Comparison of ENCODE assay signal across 8 mouse cellular contexts in genomic region chr13:24638371-24639214, GRCm38 (mm10). TPM values are rescaled to one million over a fixed set of nuclear protein-coding genes. Genes with fewer than 3 reads are reported as not detected.
A peak's percentile ranks its signal among the peaks of the same experiment; 100 is the strongest.
DNase-seq lines count a peak whose midpoint lies in the region; ATAC-seq and TF ChIP-seq lines count a peak whose summit lies in the region.

No protein-coding gene starts in this region.

- no peaks in the 10 kb centered on the region for H3K9me3 ChIP-seq in forebrain, postnatal 0 days (ENCODE audit: low read length)
- H3K9me3 ChIP-seq in hindbrain, embryonic 16.5 days (ENCODE audit: control insufficient read depth, low read length), result no peaks in the 10 kb centered on the region
- H3K9me3 ChIP-seq in limb, embryonic 14.5 days (ENCODE audit: control insufficient read depth, low read length), result no peaks in the 10 kb centered on the region

- no peaks in the 10 kb centered on the region for H3K27me3 ChIP-seq in forebrain, postnatal 0 days (ENCODE audit: insufficient read depth, low read length)
- H3K27me3 ChIP-seq in hindbrain, embryonic 16.5 days (replicated peaks; ENCODE audit: control insufficient read depth, insufficient read depth, low read length), result no peaks in the 10 kb centered on the region
- H3K27me3 ChIP-seq in limb, embryonic 14.5 days (ENCODE audit: control insufficient read depth, insufficient read depth, low read length), result peaks cover 8% of the 10 kb centered on the region; the same call in 1 of the 2 replicates
- no peaks in the 10 kb centered on the region for H3K27me3 ChIP-seq in testis, adult 2 months (ENCODE audit: control insufficient read depth, insufficient read depth, low read length)

- peak; percentile 85 for ATAC-seq in forebrain, postnatal 0 days
- peak; percentile 79 for ATAC-seq in hindbrain, embryonic 16.5 days
- ATAC-seq in limb, embryonic 14.5 days (ENCODE audit: low FRiP score, low read depth), result peak; percentile 38; the same call in 1 of the 2 replicates

- 1% methylated on average over 62 of the region's 66 CpGs for WGBS in forebrain, postnatal 0 days
- WGBS in hindbrain, embryonic 16.5 days, result under 1% methylated on average over 55 of the region's 66 CpGs
- under 1% methylated on average over 47 of the region's 66 CpGs for WGBS in limb, embryonic 14.5 days

- no peak for TF ChIP-seq POLR2A in limb, embryonic 14.5 days (IDR thresholded peaks at IDR 0.05; ENCODE audit: borderline replicate concordance, extremely low read depth, insufficient read depth, insufficient read length)
- no peak for TF ChIP-seq POLR2A in testis, adult 2 months (IDR thresholded peaks at IDR 0.05; ENCODE audit: control insufficient read depth, low read depth, low read length)

- peak overlapping the region; percentile 87 for H3K4me2 ChIP-seq in forebrain, postnatal 0 days (ENCODE audit: low read depth)
- H3K4me2 ChIP-seq in hindbrain, embryonic 16.5 days (ENCODE audit: low read length), result peak overlapping the region; percentile 88
- peak overlapping the region; percentile 100 for H3K4me2 ChIP-seq in limb, embryonic 14.5 days (replicated peaks; ENCODE audit: low read depth, low read length, severe bottlenecking)

- DNase-seq in heart, adult 18-20 months, result peak; percentile 26 to 61
- DNase-seq in heart, adult 8-10 months (ENCODE audit: low spot score), result no peak
- peak; percentile 47 for DNase-seq in adrenal gland, adult 2 months
- DNase-seq in forebrain, postnatal 0 days, result peak; percentile 79
- no peak for DNase-seq in limb, embryonic 14.5 days (ENCODE audit: low spot score)
- DNase-seq in naive thymus-derived CD4-positive, alpha-beta T cell, adult 2 months (ENCODE audit: low read depth), result peak; percentile 78

- H3K4me1 ChIP-seq in forebrain, postnatal 0 days (ENCODE audit: insufficient read depth), result peaks cover 16% of the 10 kb centered on the region; the same call in 1 of the 2 replicates
- H3K4me1 ChIP-seq in hindbrain, embryonic 16.5 days (ENCODE audit: control insufficient read depth, insufficient read depth, low read depth, low read length), result peaks cover 16% of the 10 kb centered on the region
- peaks cover 9% of the 10 kb centered on the region for H3K4me1 ChIP-seq in limb, embryonic 14.5 days (ENCODE audit: control insufficient read depth, insufficient read depth, low read length)
- H3K4me1 ChIP-seq in testis, adult 2 months (ENCODE audit: control insufficient read depth, insufficient read depth, low read length), result peaks cover 12% of the 10 kb centered on the region

- peak; percentile 16; the same call in 1 of the 2 replicates for TF ChIP-seq CTCF in forebrain, postnatal 0 days (IDR thresholded peaks at IDR 0.05; ENCODE audit: low read depth)
- TF ChIP-seq CTCF in testis, adult 2 months (IDR thresholded peaks at IDR 0.05; ENCODE audit: control insufficient read depth, insufficient read depth, insufficient replicate concordance, low read depth, low read length), result no peak

- peak overlapping the region; percentile 78 for H3K9ac ChIP-seq in forebrain, postnatal 0 days
- peak overlapping the region; percentile 84 for H3K9ac ChIP-seq in hindbrain, embryonic 16.5 days (ENCODE audit: low read depth, low read length)
- H3K9ac ChIP-seq in limb, embryonic 14.5 days (ENCODE audit: low read depth, low read length, severe bottlenecking), result peak overlapping the region; percentile 64

- peak overlapping the region; percentile 84 for H3K27ac ChIP-seq in forebrain, postnatal 0 days (ENCODE audit: low read depth, low read length)
- H3K27ac ChIP-seq in hindbrain, embryonic 16.5 days (ENCODE audit: low read depth, low read length), result peak overlapping the region; percentile 87
- H3K27ac ChIP-seq in limb, embryonic 14.5 days (replicated peaks; ENCODE audit: low read depth, low read length), result no peak overlapping the region
- no peak overlapping the region for H3K27ac ChIP-seq in testis, adult 2 months (ENCODE audit: control insufficient read depth, insufficient read depth, low read depth, low read length)

- peak overlapping the region; percentile 64 for H3K4me3 ChIP-seq in forebrain, postnatal 0 days (ENCODE audit: low read depth, low read length)
- peak overlapping the region; percentile 77 for H3K4me3 ChIP-seq in hindbrain, embryonic 16.5 days (ENCODE audit: low read length)
- peak overlapping the region; percentile 62 for H3K4me3 ChIP-seq in limb, embryonic 14.5 days (replicated peaks; ENCODE audit: low read length)
- H3K4me3 ChIP-seq in testis, adult 2 months (ENCODE audit: control insufficient read depth, low read depth, low read length), result peak overlapping the region; percentile 84

- no peaks in the 10 kb centered on the region for H3K36me3 ChIP-seq in forebrain, postnatal 0 days (ENCODE audit: insufficient read depth)
- H3K36me3 ChIP-seq in hindbrain, embryonic 16.5 days (ENCODE audit: control insufficient read depth, insufficient read depth, low read length), result no peaks in the 10 kb centered on the region
- no peaks in the 10 kb centered on the region for H3K36me3 ChIP-seq in limb, embryonic 14.5 days (ENCODE audit: control insufficient read depth, insufficient read depth, low read length)
- no peaks in the 10 kb centered on the region for H3K36me3 ChIP-seq in testis, adult 2 months (ENCODE audit: control insufficient read depth, insufficient read depth, low read length)

RNA-seq across cellular contexts. Expression of gene Ripor2, which starts 56.6 kb away (rescaled TPM):
- 10 to 100 TPM in 1 of 2 experiments, 1 to 10 TPM in 1; 7.0 to 11.4 TPM for total RNA-seq in heart, adult 18-20 months (2021)
- total RNA-seq in heart, adult 8-10 months (2022), result 10 to 100 TPM in 2 of 4 experiments, 1 to 10 TPM in 2; 3.9 to 11.7 (median 8.3) TPM
- 1 to 10 TPM; 4.6 to 5.7 TPM for total RNA-seq in adrenal gland, adult 2 months (2021)
- polyA plus RNA-seq in adrenal gland, adult 2 months (2012; rRNA removed), result 0.92 and 2.3 TPM in 2 replicates
- 51.5 and 53.2 TPM in 2 replicates for total RNA-seq in forebrain, postnatal 0 days (2014; rRNA removed)
- polyA plus RNA-seq in forebrain, postnatal 0 days (2015; fragmentation: Nextera tagmentation; extraction: Ambion mirVana), result 13.8 and 21.3 TPM in 2 replicates
- polyA plus RNA-seq in hindbrain, embryonic 16.5 days (2015; fragmentation: Nextera tagmentation; extraction: Ambion mirVana), result 19.1 and 22.8 TPM in 2 replicates
- 5.1 and 6.0 TPM in 2 replicates for polyA plus RNA-seq in limb, embryonic 14.5 days (2012; rRNA removed)
- 5.0 and 5.1 TPM in 2 replicates for polyA plus RNA-seq in limb, embryonic 14.5 days (2014; fragmentation: Nextera tagmentation; extraction: Ambion mirVana)
- polyA plus RNA-seq in testis, adult 2 months (2012; rRNA removed), result 1.9 and 2.1 TPM in 2 replicates

Comparison
In these comparisons a context has a peak if more than half of its experiments do, and no peak if none do; other contexts are left out.
1. DNase-seq: peak in heart, adult 18-20 months (2 of 2), adrenal gland, adult 2 months (single experiment), forebrain, postnatal 0 days (single experiment) and naive thymus-derived CD4-positive, alpha-beta T cell, adult 2 months (single experiment); none in heart, adult 8-10 months (single experiment) and limb, embryonic 14.5 days (single experiment).
2. H3K27ac ChIP-seq: peak in forebrain, postnatal 0 days (single experiment) and hindbrain, embryonic 16.5 days (single experiment); none in limb, embryonic 14.5 days (single experiment) and testis, adult 2 months (single experiment).
3. Peak in every context shown above with its lines, with median percentiles within 50 percentile points of each other: ATAC-seq, H3K4me2 ChIP-seq, H3K4me3 ChIP-seq and H3K9ac ChIP-seq.